Mouse (Mus musculus) cerebellum, adult (tissue): ENCODE measurements at regions not wholly inside any gene's neighbourhood (a gene's known extent, or its start where the extent isn't known, plus 50 kb on each side); places are given as distances from the start of the nearest gene placed in this dataset.
"Not testable (repeated sequence)": the region's sequence is repeated elsewhere in the genome, so short reads cannot be mapped to it uniquely, and the experiment has no call there.

Experiments
- ATAC-seq: cut with Nextera tagmentation; 2 replicates; pipeline ENCODE4 v1.9.2; 2017; ENCODE audit warnings: mild to moderate bottlenecking, moderate library complexity, mixed read lengths; ENCODE audit not compliant: insufficient number of reproducible peaks, low FRiP score, low TSS enrichment

DNA sequence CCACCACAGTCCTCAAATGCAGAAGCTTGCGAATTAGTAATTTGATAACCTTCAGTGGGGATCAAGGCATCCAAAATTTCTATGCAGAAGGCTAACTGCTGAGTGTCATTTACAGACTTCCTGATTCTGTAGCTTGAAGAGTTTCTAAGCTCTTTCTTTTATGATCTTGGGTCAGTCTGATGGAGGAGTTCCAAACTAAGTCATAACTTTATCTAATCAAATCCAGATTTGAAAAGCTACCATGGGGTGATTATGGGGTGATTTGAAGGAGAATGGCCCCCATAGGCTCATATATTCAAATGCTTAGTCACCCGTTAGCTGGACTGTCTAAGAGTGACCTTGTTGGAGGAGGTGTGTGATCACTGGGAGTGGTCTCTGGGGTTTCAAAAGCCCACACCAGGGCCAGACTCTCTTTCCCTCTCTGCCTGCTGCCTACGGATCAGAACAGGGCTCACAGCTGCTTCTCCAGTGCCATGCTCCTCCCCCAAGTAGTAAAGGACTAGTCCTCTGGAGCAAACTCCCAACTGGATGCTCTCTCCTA is 152.0 kb upstream of the Supt20 start:
- ATAC-seq, result no peak

DNA sequence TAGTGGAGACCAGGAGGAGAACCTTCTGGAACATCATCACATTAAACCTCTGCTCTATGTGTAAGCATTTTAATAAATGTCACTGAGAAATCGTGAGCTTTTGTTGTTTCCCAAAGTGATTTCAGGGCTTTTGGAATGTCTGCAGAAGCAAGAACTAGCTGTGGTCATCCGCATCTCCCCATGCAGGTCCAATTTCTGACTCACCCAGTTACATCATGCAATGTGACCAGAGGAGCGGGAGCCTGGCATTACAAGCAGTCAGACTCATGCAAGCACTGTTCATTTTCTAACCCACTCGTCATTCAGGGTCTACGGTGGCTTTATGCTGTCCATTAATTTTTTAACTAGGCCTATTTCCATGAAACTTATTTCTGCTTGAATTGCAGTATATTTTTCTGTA is 151.2 kb upstream of the Supt20 start:
- ATAC-seq, result no peak

DNA sequence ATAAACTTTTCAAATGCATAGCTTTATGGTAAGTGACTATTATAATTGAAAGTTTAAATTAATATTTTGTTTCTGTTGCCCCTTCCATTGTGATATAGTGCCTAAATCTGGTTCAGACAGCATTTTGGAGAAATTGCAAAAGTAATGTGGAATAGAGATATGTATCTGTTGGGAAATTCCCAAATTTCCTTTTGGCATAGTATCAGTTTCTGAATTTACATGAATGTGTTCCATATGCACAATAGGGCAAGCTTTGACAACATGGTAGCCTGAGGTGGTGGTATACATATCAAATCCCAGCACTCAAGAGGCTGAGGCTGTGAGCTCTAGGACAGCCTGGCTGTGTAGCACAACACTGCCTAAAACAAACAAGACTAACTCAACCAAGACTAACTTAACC is 147.2 kb upstream of the Supt20 start:
- no peak for ATAC-seq

DNA sequence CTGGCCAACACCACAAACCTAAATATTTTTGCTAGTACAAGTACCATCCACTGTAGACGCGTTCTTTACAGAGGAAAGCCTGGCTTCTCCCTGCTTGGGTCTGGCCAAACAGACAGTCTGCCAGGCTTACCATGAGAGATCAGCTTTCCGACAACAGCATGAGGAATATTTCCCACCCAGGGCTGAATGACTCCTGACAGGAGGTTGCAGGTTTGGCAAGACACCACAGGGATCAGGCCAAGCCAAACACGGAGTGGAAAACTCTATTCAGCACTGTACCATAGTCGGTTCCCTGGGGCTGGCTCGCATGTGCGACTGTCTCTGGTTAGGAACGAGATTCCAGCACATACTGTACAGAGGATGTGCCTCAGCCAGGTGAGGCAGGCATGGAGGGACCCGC is 140.7 kb upstream of the Supt20 start:
- ATAC-seq, result no peak

DNA sequence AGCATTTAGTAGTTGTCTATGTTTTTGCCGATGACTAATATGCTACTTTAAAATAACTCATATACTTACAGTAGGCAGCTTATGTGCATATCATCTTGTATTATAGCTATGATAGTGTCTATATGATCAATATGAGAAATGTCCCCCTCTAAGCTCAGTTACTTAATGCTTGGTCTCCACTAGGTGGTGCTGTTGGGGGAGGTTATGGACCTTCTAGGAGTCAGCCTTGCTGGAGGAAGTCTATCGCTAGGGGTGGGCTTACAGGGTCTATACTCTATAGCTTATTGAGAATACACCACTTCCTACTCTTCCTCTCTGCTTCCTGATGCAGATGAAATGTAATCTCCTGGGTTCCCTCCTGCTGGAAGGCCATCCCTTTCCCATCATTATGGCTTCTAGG is 136.7 kb upstream of the Supt20 start:
- no peak for ATAC-seq

DNA sequence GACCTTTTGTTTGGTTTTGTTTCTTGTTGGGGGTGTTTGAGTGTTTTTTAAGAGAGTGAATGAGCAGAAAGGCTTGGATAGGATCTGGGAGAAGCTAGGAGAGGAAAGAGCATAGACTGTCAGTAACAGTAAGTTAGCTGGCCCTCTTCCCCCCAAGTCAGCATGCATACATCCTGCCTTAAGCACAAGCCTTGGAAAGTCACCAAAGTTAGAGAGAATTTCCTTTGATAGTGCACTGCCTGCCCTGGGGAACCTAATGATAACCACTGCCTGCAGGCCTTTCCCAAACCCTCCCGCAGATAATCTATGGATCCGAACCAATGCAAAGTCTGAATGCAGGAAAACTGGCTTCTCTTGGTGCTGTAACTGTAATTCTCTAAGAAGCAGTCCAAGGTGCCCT is 133.6 kb upstream of the Supt20 start:
- no peak for ATAC-seq

DNA sequence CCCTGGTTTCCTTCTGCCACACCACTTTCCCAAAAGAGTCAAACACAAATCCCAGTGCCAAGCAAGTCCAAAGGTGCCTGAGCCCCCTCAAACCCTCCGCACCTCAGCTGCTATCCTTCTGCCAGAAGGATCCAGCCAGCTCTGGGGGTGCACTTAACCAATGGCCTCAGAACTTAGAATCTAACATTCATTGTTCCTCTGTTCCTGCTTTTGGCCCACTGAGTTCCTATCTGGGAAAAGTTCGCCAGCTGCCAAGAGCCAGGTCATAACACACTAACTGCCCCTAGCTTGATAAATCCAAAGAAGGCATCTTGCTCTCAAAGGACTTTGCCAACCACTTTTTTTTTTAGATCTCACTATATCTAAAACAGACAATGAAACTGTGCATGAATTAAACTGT is 133.1 kb upstream of the Supt20 start:
- no peak for ATAC-seq

DNA sequence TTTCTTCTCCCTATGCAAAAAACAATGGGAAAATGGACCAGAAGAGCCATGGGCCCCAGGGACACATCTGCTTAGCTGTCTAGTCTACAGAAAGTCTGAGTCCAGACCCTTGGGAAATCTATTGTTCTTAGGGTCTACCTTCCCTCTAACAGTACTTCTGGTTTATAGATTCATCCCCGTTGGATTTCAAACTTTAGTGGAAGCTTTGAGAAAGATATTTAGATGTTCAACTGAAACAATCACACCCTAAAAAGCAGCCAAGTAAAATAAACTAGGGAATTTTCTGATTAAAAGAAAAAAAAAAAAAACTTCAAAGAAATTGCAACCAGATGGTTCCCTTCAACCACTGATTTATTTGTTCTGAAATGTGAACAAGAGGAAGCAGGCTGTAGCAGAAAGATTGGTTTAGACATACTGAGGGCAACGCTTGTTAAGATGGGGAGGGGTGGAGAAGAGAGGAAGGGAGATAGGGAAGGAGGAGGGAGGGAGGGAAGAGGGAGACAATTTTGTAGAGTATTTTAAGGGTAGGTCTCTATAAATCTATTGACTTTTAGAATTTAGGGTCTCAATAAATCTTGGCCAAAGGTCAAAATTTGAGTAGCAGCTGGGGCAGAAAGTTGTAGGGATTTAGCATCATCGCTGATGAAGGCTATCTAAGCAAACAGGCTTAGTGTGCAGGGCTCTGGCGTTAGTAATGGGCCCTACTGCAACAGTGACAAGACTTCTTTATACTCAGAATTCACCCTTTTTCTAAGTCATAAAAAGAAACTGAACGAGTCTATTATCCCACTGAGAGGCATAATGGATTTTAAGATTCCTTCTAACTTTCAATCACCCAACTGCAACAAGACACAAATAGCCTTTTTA is 132.3 kb upstream of the Supt20 start:
- ATAC-seq, result no peak

DNA sequence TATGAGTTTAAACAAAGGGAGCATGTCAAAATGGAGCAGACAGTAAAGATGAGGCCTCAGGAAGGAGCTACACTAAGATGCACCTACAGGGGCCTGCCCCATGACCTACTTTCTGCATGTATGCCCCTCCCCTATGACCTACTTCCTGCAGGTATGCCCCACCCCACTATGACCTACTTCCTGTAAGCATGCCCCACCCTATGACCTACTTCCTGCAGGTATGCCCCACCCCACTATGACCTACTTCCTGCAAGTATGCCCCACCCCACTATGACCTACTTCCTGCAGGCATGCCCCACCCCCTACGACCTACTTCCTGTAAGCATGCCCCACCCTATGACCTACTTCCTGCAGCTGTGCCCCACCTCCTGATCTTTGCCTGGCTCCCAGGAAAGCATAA is 125.3 kb upstream of the Supt20 start:
- ATAC-seq, result no peak

DNA sequence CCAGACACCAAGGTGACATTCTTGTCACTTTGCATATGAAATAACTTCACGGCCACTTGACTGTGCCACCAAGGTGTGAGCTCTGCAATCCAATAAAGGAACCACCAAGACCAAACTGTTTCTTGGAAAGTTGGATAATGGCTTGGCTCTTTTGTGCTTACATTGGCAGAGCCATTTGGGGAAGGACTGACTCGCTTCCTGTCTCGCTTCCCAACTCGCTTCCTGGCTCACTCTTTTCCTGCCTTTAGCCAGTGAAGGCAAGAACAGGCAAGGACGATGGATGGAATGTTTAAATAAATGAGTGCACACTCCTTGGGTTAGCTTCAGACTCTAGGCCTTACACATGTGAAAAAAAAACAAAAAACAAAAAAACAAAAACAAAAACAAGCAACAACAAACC is 124.5 kb upstream of the Supt20 start:
- no peak for ATAC-seq

DNA sequence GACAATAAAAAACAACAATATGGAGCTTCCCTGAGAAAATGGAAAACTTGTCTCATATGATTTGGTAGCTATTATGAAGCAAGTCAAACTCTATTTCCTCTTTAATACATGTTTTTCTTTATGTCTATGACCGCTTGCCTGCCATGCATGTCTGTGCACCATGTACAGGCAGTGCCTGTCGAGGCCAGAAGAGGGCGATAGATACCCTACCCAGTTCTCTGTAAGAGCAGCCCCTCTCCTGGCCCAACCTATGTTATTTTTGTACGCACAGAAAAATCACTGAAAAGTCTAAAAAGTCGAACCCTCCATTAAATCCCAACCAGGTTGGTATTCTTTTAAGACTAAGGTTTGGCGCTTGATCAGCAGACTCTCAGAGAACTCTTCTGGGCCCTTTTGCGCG is 122.1 kb upstream of the Supt20 start:
- ATAC-seq, result no peak

DNA sequence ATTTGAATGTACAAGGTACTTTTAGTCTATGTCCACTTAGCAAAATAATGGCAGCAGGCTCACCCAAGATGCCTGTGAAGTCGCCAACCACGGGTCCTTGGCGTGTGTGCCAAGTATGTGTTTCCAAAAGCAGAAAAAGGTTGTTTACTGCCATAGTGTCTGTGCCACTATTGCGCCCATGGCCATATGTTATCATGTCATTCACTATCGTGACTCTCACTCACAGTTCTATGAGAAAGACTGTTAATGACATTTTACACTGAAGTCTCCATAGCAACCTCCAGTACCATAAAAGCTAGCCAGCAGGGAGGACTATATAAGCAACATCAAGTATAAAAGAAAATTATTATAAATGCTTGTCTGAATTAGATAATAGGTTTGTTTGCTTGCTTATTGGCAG is 114.8 kb upstream of the Supt20 start:
- ATAC-seq, result no peak

DNA sequence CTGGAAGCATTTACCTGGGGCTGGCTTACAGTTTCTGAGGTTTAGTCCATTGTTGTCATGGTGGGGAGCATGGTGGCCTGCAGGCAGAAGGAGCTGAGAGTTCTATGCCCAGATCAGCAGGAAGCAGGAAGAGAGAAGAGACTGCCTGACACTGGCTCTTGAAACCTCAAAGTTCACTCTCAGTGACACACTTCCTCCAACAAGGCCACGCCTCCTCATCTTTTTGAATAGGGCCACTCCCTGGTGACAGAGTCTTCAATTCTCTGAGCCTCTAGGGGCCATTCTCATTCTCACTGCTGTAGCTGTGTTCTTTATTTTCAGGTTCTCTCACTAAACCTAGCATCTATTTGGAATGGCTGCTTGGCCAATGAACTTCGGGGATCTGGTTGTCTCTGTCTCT is 113.2 kb upstream of the Supt20 start:
- no peak for ATAC-seq

DNA sequence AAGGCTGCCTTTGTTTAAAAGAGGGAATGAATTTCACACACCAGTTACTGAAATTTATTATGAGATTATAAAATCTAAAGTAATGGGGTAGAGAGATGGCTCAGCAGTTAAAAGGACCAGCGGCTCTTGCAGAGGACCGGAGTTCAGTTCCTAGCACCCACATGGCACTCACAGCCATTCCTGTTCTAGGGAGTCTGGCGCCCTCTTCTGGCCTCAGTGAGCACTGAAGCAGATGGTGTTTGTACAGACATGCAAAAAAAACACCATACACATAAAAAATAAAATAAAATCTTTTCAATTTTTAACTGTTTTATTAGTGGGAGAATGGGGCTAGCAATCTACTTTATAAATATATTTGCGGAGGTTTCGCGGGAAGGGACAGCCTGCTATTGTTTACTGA is 112.3 kb upstream of the Supt20 start:
- no peak for ATAC-seq

DNA sequence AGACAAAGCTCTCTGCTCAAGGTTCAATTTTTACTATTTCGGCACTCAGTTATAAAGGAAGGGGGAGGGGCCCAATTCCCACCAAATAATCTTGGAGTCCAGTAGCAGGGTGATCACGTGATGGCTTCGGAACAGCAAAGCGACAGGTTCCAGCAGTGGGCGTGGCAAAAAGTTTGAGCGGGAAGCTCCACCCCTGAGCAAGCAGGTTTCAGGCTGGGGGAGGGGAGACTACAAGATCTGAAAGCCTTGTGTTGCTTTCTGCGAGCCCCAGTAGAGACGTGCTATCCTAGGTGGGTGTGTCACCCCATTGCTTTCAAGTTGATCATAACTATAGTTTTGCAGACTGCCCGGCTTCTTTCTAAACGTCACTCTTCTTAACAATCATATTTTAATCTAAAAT is 106.8 kb upstream of the Supt20 start:
- not testable (repeated sequence) for ATAC-seq

DNA sequence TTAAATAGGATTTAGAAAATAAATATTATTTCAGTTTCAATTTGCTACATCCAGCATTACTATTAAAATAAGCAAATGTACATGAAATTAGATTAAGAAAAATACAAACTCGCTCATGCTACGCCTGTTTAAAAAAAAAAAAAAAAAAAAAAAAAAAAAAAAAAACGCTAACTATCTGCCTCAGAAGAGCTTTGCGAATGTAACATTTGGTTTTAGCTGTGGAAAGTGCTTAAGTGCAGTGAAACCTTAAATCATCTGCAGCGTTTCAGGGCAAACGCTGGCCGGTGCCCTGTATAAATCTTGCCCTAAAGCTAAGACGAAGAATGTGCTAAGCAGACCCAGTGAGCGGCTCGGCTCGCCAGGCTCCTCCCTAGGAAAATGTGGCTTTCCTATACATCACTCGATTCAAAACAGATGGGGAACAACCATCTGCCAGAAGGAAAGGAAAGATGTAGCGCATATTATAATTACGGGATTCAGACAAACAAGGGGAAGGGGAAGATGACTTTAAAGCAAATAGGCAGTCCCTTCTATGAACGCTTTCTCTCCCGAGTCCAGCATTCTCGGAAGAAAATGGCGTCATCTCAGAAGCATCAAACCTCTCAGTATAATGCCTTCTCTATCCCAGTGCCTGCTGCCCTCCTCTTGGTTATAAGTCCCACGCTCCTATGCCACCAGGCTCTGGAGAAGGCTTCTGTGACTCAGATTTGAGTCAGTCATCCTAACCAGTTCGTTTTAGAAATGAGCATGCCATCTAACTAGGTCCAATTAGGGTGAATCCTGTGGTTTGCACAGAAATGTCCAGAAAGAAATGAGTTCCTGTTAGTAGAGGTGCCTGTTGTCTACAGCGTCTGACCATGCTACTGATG is 105.2 kb upstream of the Supt20 start:
- no peak for ATAC-seq

DNA sequence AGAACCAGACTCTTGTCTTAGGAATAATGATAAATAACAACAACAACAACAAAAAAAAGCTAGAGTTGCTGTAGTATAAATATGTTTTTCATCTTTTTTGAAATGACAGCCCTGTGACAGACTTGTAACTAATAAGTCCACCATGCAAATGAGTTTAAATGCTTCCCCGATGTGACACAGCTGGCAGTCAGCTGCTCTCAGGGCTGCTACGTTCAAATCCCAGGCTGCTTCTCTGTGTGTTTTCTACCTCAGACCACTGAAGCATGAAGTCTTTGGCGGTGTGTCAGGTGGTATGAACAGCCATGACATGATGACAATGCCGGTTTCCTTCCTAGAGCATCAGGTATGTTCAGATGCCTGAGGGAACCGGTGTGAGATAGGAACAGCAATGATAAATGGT is 104.4 kb upstream of the Supt20 start:
- ATAC-seq, result no peak

DNA sequence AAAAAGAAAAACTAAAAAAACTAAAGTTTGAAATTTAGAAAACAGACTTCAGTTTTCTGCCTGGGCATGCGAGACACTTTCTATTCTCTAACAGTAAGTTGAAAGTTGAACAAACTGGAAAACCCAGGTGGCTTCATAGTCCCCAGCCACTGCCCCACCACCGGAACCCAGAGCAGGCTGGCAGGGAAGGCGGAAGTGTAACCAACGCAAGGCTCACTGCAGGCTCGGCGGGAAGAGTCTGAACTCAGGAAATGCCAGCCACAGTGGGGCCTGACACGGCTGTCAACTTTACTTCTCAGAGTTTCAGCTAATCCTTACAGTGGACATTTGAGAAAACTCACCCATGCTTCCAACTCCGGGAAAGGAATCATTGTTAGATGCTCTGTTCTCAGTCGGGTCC is 102.6 kb upstream of the Supt20 start:
- no peak for ATAC-seq

DNA sequence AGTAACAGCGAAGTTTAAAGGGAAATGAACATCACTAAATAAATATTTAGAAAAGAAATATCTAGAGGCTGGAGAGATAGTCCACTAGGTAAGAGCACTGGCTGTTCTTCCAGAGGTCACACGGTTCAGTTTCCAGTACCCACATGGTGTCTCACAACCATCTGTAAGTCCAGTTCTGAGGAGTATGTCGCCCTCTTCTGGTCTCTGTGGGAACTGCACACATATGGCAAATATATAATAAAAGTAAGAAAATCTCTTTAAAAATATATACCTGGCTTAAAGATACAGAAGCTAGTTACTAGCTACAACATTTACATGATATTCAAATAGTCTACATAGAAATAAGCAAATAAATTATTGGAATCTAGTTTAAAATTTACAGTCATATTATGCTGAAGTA is 101.4 kb upstream of the Supt20 start:
- ATAC-seq, result no peak

DNA sequence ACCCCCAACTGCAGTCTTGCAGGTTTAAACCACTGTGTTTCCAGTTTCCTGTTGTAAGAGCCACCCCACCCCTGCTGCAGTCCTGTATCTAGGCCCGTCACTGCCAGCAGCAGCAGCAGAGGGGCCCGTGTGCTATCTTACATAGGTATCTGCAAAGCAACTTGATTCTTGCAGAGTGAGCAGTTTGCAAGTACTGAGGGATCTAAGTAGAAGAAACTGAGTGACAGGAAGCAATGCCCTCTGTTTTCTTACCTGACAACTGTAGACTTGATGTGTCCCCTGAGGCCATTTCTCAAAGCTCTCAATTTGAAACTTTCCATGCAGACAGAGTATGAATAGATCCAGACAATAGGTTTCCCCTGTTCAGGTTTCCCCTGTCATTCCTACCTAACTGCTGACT is 100.5 kb upstream of the Supt20 start:
- no peak for ATAC-seq

DNA sequence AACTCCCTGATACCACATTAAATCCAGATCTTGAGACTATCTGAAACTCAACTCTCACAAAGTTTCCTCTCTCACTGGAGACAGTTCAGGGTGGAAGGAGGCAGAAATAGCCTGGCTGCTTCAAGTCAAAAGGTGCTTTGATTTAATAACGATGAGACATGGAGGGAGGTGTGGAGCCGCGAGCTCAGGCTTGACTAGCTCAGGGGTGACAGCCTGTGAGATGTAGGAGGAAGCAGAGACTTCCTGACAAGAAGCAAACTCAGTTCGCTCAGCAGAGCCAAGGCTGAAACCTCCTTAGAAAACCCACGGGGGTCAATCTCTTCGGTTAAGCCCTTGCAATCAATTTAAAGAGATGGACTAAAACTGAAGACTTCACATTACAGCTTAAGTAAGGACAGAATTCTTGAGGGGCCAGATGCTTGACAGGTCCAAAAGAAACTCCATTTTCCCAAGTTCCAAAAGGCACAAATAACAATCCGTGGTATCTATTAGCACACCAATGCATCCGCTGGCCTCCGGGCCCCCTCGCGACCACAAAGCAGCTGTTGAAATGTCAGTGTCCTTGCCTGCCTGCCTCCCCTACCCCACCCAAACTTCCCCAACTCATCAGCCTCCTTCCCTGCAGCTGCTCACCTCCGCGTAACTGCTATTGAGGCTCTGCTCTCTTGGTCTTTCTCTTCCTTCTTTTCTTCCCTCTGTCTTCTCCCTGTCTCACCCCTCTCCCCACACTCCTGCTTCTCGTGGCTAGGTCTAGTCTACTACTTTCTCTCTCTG is 99.8 kb upstream of the Supt20 start:
- ATAC-seq, result no peak
